Mouse (Mus musculus) thymus, adult 2 months (tissue): ENCODE data around the gene Erbb2. TPM values are rescaled to one million over a fixed set of nuclear protein-coding genes. Genes with fewer than 3 reads are reported as not detected.

Source experiments
- DNase-seq: peaks from one replicate; pipeline ENCODE4 v3.0.0; 2021
- H3K27ac ChIP-seq: fragments of 200-500 bp; 2 replicates; pipeline ENCODE4 v1.5.1; 2012; ENCODE audit warnings: low read length, control low read depth; ENCODE audit not compliant: control insufficient read depth, insufficient read depth
- H3K27me3 ChIP-seq: fragments of 200-500 bp; 2 replicates; pipeline ENCODE4 v1.6.1; 2012; ENCODE audit warnings: mild to moderate bottlenecking, low read length, moderate library complexity, mixed read lengths; ENCODE audit not compliant: control insufficient read depth, insufficient read depth
- H3K36me3 ChIP-seq: fragments of 200-500 bp; 2 replicates; pipeline ENCODE4 v1.6.1; 2012; ENCODE audit warnings: mild to moderate bottlenecking, low read length, moderate library complexity; ENCODE audit not compliant: control insufficient read depth, insufficient read depth
- H3K4me1 ChIP-seq: fragments of 200-500 bp; replicated peaks from 2 replicates; pipeline ENCODE4 v1.6.1; 2012; ENCODE audit warnings: low read length; ENCODE audit not compliant: control insufficient read depth, insufficient read depth
- H3K4me3 ChIP-seq: fragments of 200-500 bp; 2 replicates; pipeline ENCODE4 v1.5.1; 2012; ENCODE audit warnings: mild to moderate bottlenecking, low read length, control low read depth, moderate library complexity; ENCODE audit not compliant: control insufficient read depth, insufficient read depth
- CTCF ChIP-seq: fragments of 200-500 bp; IDR thresholded peaks from 2 replicates; pipeline ENCODE4 v1.5.1; 2012; ENCODE audit warnings: mild to moderate bottlenecking, control low read depth, low read length, moderate library complexity, borderline replicate concordance; ENCODE audit not compliant: control insufficient read depth, poor library complexity, insufficient read depth; ENCODE audit errors: extremely low read depth
- POLR2A ChIP-seq: fragments of 200-500 bp; IDR thresholded peaks from 2 replicates; pipeline ENCODE4 v1.6.1; 2012; ENCODE audit warnings: mild to moderate bottlenecking, low read length, control low read depth, moderate library complexity; ENCODE audit not compliant: control insufficient read depth, poor library complexity, insufficient read depth; ENCODE audit errors: extremely low read depth
- WGBS: fragments of 180-500 bp; shearing (Covaris S2); methylation state at CpG from one replicate; pipeline ENCODE4 v1.1.7; 2018; 5-methylcytosine and 5-hydroxymethylcytosine counted together
- polyA plus RNA-seq: library from polyadenylated mRNA; depleted of rRNA; stranded (reverse); fragments of >200 nt; gene quantifications from 2 replicates; pipeline ENCODE4 v1.2.3, GENCODE M21; 2012

Erbb2 gene
- polyA plus RNA-seq, 1 experiment: 6.6 TPM

DNA sequence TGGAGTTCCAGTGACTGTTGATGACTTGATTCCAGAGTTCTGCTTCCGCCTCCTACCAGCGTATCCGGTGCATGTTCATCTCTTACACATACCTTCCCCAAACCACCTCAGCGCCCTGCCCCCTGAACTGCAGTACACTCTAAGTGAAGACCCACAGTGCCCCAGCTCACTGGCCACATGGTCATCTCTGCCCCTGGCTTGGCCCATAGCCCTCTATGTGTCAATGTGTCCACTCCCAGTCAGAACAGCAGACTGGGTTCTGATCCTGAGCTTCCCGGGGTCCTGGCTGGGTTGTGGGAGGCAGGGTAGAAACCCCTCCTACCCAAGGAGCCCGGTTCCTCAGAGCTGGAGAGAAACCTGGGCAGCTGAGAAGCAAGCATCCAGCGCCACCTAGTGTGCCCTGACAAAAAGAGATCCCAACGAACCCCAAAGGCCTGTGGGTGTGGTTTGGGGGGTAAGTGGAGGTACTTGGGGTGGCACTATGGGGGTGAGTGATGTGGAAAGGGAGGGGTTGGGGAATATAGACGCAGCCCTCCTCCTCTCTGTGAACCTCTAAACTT is 23.0 kb upstream of the Erbb2 start:
- peak; percentile 73 for DNase-seq

DNA sequence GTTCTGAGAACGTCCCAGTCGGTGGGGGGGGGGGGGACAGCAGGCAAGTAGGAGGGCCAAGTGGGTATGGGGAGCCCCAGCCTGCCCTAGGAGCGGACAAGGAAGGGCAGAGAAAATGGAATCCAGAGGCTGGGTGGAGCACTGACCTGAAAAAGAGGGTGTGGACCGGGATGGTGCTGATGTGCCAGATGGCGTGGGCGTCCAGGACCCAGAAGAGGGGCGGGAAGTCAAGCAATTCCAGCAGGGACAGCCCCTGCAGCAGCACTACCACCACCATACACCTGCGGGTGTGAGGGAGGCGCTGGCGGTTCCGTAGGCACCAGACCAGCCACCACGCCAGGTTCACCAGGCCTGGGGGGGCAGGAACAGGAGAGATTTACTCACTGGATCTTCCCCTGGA is 22.1 kb upstream of the Erbb2 start:
- H3K4me3 ChIP-seq: no peak overlapping the region
- H3K27me3 ChIP-seq: no peaks in the 10 kb centered on the region
- WGBS: 93% methylated on average over 12 of the region's 12 CpGs
- H3K4me1 ChIP-seq: peaks cover 42% of the 10 kb centered on the region
- TF ChIP-seq POLR2A (no peak), CTCF (no peak)
- no peak for DNase-seq
- no peak overlapping the region for H3K27ac ChIP-seq
- H3K36me3 ChIP-seq: no peaks in the 10 kb centered on the region

More for the DNA sequence above, 23.0 kb upstream of the Erbb2 start:
- H3K4me1 ChIP-seq: peaks cover 37% of the 10 kb centered on the region
- no peaks in the 10 kb centered on the region for H3K27me3 ChIP-seq
- H3K4me3 ChIP-seq: no peak overlapping the region
- TF ChIP-seq POLR2A (no peak), CTCF (peak; percentile 82)
- H3K27ac ChIP-seq: no peak overlapping the region
- H3K36me3 ChIP-seq: no peaks in the 10 kb centered on the region
- 27% methylated on average over 9 of the region's 9 CpGs for WGBS

DNA sequence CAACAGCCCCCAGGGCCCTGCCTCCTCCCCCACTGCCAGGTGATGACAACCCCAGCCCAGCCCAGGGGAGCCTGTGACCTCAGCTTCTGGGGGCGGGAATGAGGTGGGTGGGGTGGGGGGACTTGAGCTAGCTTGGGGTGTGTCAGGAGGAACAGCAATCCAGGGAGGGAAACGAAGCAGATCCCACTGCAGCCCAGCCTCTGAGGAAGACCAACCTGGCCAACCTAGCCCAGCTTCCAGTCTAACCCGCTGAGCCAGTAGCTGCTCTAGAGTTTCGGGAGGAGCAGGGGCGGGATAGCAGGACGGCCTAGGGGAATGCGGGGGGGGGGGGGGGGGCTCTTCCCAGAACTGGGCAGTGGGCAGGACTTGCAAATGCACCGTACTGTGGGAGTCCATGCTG is 20.2 kb upstream of the Erbb2 start:
- H3K27me3 ChIP-seq: no peaks in the 10 kb centered on the region
- TF ChIP-seq POLR2A (no peak), CTCF (no peak)
- peaks cover 41% of the 10 kb centered on the region for H3K4me1 ChIP-seq
- H3K36me3 ChIP-seq: no peaks in the 10 kb centered on the region
- WGBS: 65% methylated on average over 7 of the region's 8 CpGs
- H3K4me3 ChIP-seq: no peak overlapping the region
- no peak for DNase-seq
- no peak overlapping the region for H3K27ac ChIP-seq

DNA sequence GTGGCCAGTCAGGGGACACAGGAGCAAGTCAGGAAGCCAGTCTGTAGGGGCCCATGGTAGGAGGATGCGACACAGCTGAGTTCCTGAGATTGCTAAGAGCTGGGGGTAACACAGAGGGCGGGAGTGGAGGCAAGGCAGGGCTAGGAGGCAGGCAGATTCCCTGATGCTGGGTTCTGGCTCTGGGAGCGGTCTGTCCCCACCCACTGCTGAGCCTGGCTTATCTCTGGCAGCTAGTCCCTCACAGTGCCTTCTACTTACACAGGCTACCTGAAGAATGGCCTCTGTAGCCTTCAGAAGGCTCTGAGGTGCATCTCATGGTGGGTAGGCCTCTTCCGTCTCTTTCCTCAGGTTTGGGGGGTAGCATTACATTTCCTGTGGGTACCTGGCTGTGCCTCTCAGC is 19.6 kb upstream of the Erbb2 start:
- H3K4me1 ChIP-seq: peaks cover 41% of the 10 kb centered on the region
- no peaks in the 10 kb centered on the region for H3K36me3 ChIP-seq
- peak; percentile 19 for DNase-seq
- no peak for TF ChIP-seq CTCF
- no peak for TF ChIP-seq POLR2A
- no peak overlapping the region for H3K4me3 ChIP-seq
- 29% methylated on average over 4 of the region's 4 CpGs for WGBS
- H3K27ac ChIP-seq: peak overlapping the region; percentile 97
- no peaks in the 10 kb centered on the region for H3K27me3 ChIP-seq

DNA sequence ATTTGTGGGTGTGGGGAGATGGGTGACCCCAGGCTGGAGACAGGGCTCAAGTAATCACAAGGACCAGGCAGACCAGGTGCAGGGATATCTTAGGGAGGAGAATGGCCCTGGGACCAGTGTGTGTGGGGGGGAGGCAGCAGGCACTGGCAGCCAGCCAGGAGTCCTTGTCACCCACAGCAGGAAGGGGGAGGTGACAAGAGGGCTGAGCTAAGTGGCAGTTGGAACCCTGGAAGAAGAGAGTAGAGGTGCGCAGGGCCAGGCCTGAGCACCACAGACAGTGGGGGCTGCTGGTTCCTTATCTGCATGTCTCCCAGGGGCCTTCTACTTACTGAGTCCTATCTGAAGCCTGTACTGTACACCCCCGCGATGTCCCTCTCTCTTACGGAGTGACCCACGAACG is 19.0 kb upstream of the Erbb2 start:
- WGBS: 7% methylated on average over 6 of the region's 6 CpGs
- Histone ChIP-seq H3K36me3 (no peaks in the 10 kb centered on the region), H3K27ac (peak overlapping the region; percentile 97), H3K27me3 (no peaks in the 10 kb centered on the region), H3K4me1 (peaks cover 41% of the 10 kb centered on the region), H3K4me3 (no peak overlapping the region)
- TF ChIP-seq POLR2A (peak; percentile 86), CTCF (peak; percentile 37; the same call in 1 of the 2 replicates)
- peak; percentile 82 for DNase-seq

DNA sequence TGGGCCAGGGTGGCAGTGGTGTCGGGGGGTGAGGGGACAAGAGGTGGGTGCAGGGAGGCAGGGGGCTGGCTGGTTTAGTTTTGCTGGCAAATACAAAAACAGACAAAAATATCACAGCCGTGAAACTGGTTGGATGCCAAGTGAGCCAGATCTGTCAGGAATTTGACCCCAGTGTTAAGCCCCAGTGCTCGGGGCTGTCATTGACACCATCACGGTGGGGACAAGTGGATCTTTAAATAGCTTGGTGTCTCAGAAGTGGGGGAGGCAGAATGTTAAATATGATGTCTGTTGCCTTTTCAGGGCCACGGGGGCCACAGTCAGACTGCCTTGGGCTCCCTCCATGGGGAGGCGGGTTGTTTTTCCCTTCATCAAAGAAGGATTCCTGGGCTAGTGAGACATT is 18.0 kb upstream of the Erbb2 start:
- H3K27ac ChIP-seq: peak overlapping the region; percentile 97
- H3K36me3 ChIP-seq: no peaks in the 10 kb centered on the region
- 83% methylated on average over 6 of the region's 6 CpGs for WGBS
- no peak overlapping the region for H3K4me3 ChIP-seq
- H3K27me3 ChIP-seq: no peaks in the 10 kb centered on the region
- no peak for DNase-seq
- TF ChIP-seq POLR2A: no peak
- no peak for TF ChIP-seq CTCF
- H3K4me1 ChIP-seq: peaks cover 36% of the 10 kb centered on the region

DNA sequence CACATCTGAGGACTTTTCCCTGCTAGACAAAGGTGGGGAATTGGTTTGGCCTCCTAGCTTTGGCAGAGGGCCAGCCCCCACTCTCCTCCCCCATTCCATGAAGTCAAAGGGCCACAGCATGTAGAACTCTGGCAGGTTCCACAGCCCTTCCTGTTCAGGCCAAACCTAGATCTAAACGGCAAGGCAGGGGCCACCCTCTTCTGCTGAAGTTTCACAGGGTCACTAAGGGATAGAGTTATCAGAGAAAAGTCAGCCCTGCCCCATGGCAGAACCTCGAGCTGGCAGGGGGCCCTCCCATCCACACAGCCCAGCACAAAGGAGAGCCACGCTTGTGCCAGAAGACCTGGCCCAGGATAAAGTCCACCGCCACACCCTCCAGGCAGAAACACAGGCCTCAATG is 17.2 kb upstream of the Erbb2 start:
- WGBS: 65% methylated on average over 4 of the region's 4 CpGs
- Histone ChIP-seq H3K4me3 (no peak overlapping the region), H3K36me3 (no peaks in the 10 kb centered on the region), H3K27me3 (no peaks in the 10 kb centered on the region), H3K27ac (no peak overlapping the region), H3K4me1 (peaks cover 36% of the 10 kb centered on the region)
- DNase-seq: no peak
- no peak for TF ChIP-seq POLR2A
- TF ChIP-seq CTCF: no peak
